Mouse (Mus musculus) spleen, adult 2 months (tissue): ENCODE measurements around the gene Dlec1. TPM values are rescaled to one million over a fixed set of nuclear protein-coding genes. Genes with fewer than 3 reads are reported as not detected.

Experiments
- DNase-seq, 2 experiments: peaks; one replicate each; pipeline versions ENCODE4 v3.0.0 to v3.0.0-alpha.2; 2012 to 2021; ENCODE audit warnings: low spot score in 2 of 2, low read depth in 1 of 2
- H3K27ac ChIP-seq: fragments of 200-500 bp; 2 replicates; pipeline ENCODE4 v1.5.1; 2012; ENCODE audit warnings: low read length, inconsistent platforms; ENCODE audit not compliant: insufficient read depth
- H3K27me3 ChIP-seq: fragments of 200-500 bp; 2 replicates; pipeline ENCODE4 v1.6.1; 2012; ENCODE audit warnings: mild to moderate bottlenecking, moderate library complexity, low read length, inconsistent platforms; ENCODE audit not compliant: control insufficient read depth, insufficient read depth
- H3K36me3 ChIP-seq: fragments of 200-500 bp; 2 replicates; pipeline ENCODE4 v1.6.1; 2012; ENCODE audit warnings: mild to moderate bottlenecking, low read length, inconsistent platforms; ENCODE audit not compliant: control insufficient read depth, insufficient read depth
- H3K4me1 ChIP-seq: fragments of 200-500 bp; 2 replicates; pipeline ENCODE4 v1.6.1; 2011; ENCODE audit warnings: inconsistent platforms; ENCODE audit not compliant: control insufficient read depth, insufficient read depth, insufficient read length
- H3K4me3 ChIP-seq: fragments of 200-500 bp; 2 replicates; pipeline ENCODE4 v1.5.1; 2011; ENCODE audit warnings: mild to moderate bottlenecking, inconsistent platforms; ENCODE audit not compliant: insufficient read depth, insufficient read length; ENCODE audit errors: extremely low read depth
- CTCF ChIP-seq: fragments of 200-500 bp; IDR thresholded peaks from 2 replicates; pipeline ENCODE4 v1.5.1; 2011; ENCODE audit warnings: mild to moderate bottlenecking, inconsistent platforms; ENCODE audit not compliant: insufficient read depth, insufficient read length, insufficient replicate concordance; ENCODE audit errors: extremely low read depth
- POLR2A ChIP-seq: fragments of 200-500 bp; IDR thresholded peaks from 2 replicates; pipeline ENCODE4 v1.6.1; 2011; ENCODE audit warnings: low read depth, low read length, inconsistent platforms
- WGBS: fragments of 180-500 bp; shearing (Covaris S2); methylation state at CpG from one replicate; pipeline ENCODE4 v1.1.7; 2018; 5-methylcytosine and 5-hydroxymethylcytosine counted together
- polyA plus RNA-seq: library from polyadenylated mRNA; depleted of rRNA; stranded (reverse); fragments of >200 nt; gene quantifications from 2 replicates; pipeline ENCODE4 v1.2.3, GENCODE M21; 2012

The Dlec1 gene
- polyA plus RNA-seq, 1 experiment = 0.65 TPM

DNA sequence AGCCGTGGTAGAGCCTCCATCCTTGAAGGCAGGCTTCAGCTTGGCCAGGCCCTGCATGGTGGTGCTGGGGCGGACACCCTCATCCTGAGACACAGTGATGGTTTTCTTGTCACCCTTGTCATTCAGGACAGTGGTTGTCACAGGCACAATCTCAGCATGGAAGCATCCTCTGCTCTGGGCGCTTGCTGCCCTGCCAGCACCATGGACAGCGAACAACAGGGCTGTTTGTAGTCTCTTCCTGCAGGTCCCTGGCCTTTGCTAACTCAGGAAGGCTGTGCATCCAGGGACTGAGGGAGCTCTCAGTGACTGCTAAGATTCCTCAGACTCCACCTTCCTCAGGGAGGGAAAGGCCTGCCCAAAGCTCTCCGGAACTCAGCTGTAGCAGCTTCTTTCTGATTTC is 47.3 kb downstream of the Dlec1 start:
- Histone ChIP-seq H3K4me1 (no peaks in the 10 kb centered on the region), H3K27ac (no peak overlapping the region), H3K36me3 (no peaks in the 10 kb centered on the region), H3K4me3 (no peak overlapping the region), H3K27me3 (no peaks in the 10 kb centered on the region)
- no peak for DNase-seq
- 37% methylated on average over 5 of the region's 5 CpGs for WGBS
- TF ChIP-seq POLR2A = no peak
- no peak for TF ChIP-seq CTCF

DNA sequence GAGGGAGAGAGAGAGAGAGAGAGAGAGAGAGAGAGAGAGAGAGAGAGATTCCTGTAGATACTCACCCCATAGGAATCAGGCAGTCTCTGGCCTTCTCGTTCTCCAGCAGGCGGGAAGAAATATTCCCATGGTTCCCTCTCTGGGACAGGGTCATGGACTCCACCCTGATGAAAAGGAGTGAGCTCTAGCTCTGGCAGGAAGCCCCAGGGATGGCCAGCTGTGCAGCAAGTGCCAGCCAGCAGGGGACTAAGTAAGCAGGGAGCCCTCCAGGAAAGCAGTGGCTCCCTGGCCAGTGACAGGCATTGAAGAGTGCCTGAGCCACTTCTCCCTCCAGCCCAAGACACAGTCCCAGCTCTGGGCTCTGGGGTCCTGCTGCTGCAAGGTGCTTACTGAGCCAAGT is 49.5 kb downstream of the Dlec1 start:
- H3K4me3 ChIP-seq = no peak overlapping the region
- H3K36me3 ChIP-seq = no peaks in the 10 kb centered on the region
- no peak overlapping the region for H3K27ac ChIP-seq
- no peak for DNase-seq
- WGBS = 84% methylated on average over 2 of the region's 2 CpGs
- peaks cover 1% of the 10 kb centered on the region; the same call in 1 of the 2 replicates for H3K4me1 ChIP-seq
- peaks cover 2% of the 10 kb centered on the region; the same call in 1 of the 2 replicates for H3K27me3 ChIP-seq
- TF ChIP-seq CTCF (no peak), POLR2A (no peak)

DNA sequence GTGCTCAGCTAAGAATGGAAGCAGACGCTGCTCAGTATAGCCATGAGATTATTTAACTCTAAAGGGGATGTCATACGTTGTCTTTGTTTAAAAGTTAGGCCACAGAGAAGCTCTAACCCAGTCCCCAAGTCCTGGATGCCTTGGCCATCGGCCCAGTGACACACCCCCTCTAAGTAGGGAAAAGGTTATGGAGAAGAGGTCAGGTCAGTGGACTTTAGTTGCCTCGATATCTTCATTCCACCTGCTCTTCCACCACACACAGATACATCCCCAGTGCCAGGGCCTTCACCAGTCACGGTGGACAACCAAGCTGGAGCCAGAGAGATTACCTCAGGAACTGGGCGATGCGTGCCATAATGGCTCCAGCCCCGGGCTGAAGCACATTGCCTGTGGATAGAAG is 53.1 kb downstream of the Dlec1 start:
- H3K36me3 ChIP-seq = no peaks in the 10 kb centered on the region
- no peak for TF ChIP-seq CTCF
- TF ChIP-seq POLR2A = no peak
- peaks cover 7% of the 10 kb centered on the region for H3K27me3 ChIP-seq
- H3K4me1 ChIP-seq = peaks cover 2% of the 10 kb centered on the region; the same call in 1 of the 2 replicates
- WGBS = 87% methylated on average over 8 of the region's 8 CpGs
- no peak for DNase-seq
- H3K4me3 ChIP-seq = no peak overlapping the region
- no peak overlapping the region for H3K27ac ChIP-seq

DNA sequence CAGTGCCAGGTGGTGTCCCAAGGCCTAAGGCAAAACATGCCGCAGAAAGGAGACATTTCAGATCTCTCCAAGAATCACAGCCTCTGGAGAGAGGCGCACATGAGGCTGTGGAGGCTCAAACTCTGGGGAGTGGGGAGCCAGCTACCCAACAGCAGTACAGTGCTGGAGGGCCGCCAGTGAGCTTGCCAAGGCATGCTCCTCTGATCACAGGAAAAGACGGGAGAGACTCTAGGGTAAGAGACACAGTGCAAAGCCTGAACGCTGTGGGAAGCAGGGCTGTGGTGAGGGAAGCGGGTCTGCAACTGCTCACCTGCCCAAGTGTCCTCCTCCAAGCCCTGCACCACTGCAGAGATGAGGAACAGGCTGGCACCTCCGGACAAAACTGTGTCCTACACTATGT is 53.5 kb downstream of the Dlec1 start:
- Histone ChIP-seq H3K36me3 (no peaks in the 10 kb centered on the region), H3K4me3 (no peak overlapping the region), H3K4me1 (peaks cover 2% of the 10 kb centered on the region; the same call in 1 of the 2 replicates), H3K27ac (no peak overlapping the region), H3K27me3 (peaks cover 7% of the 10 kb centered on the region)
- no peak for TF ChIP-seq POLR2A
- no peak for TF ChIP-seq CTCF
- DNase-seq = no peak
- 51% methylated on average over 7 of the region's 7 CpGs for WGBS

DNA sequence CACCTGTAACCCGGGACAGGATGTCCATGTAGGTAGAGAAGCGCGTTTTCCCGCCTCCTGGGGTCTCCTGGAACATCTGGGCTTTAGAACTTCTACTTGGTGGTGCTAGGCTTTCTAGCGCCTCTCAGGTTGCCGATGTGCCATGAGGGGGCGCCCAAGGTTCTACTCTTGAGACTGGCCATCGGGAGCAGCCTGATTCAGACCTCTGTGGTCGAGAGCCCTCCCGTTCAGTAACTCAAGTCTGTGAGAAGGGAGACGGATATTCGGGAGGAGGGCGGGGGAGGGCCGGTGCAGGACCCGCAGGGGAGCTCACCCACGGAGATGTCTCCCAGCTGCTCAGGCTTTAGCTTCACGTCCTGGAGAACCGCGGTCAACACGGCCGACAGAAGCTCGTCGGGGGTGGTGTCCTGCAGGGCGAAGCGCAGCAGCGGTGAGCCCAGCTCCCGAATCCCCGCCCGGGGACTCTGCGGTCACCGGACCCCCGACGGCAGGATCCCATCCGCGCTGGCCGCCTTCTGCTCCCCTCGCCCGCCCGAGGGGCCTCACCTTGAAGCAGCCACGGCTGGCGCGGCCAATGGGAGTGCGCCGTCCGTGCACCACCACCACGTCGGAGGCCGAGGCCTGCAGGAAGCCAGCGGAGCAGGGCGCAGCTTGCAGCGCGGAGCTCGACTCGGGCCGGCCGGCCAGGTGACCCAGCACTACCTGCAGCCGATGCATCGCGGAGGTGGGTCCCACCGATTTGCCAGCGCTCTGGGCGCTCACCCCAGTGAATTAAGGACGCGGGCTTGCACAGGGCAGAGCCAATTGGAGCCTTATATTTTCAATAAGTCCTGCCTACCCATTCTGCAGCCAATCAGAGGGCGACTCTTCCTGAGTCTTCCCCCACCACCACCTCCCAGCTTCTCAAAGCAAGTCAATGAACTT is 54.3 kb downstream of the Dlec1 start, which contains the start of gene Acaa1b:
Gene Acaa1b (minus strand): TSS at position 816 of the 924 bp plus-strand sequence.
- Histone ChIP-seq H3K4me1 (peaks cover 2% of the 10 kb centered on the region; the same call in 1 of the 2 replicates), H3K27ac (no peak within 1 kb of the TSS), H3K36me3 (no peaks in the 10 kb centered on the region), H3K27me3 (peaks cover 7% of the 10 kb centered on the region), H3K4me3 (peak within 1 kb of the TSS; percentile 39)
- peak in 1 of 2 experiments; percentile 30 for DNase-seq
- 3% methylated on average over 65 of the region's 65 CpGs for WGBS
- peak; percentile 19; the same call in 1 of the 2 replicates for TF ChIP-seq CTCF
- TF ChIP-seq POLR2A = no peak

DNA sequence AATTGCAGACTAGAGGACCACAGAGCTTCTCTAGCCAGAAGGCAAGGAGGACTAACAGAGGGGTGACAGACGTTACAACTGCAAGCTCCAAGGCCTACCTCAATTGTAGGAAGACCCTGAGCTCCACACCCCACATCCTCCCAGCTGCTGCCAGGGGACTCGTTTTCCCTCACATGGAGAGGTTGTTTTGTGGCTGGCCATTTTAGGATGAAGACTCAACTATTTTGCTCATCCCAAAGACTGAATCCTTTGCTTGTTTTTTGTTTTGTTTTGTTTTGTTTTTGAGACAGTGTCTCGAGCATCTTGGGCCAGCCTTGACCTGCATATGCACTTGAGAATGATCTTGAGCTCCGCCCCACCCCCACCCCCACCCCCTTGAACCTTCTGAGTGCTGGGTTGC is 56.6 kb downstream of the Dlec1 start, which contains the start of gene Gm47289:
Gene Gm47289 (plus strand): TSS at position 301 of the 400 bp plus-strand sequence.
- no peak for DNase-seq
- H3K36me3 ChIP-seq = no peaks in the 10 kb centered on the region
- no peak within 1 kb of the TSS for H3K27ac ChIP-seq
- H3K27me3 ChIP-seq = peaks cover 7% of the 10 kb centered on the region
- TF ChIP-seq POLR2A (no peak), CTCF (no peak)
- H3K4me3 ChIP-seq = no peak within 1 kb of the TSS
- 52% methylated on average over 4 of the region's 4 CpGs for WGBS
- H3K4me1 ChIP-seq = peaks cover 2% of the 10 kb centered on the region; the same call in 1 of the 2 replicates
